Mouse (Mus musculus) hindbrain, postnatal 0 days (tissue): ENCODE measurements at regions not wholly inside any gene's neighbourhood (a gene's known extent, or its start where the extent isn't known, plus 50 kb on each side); places are given as distances from the start of the nearest gene placed in this dataset.

Source experiments
- ATAC-seq: fragments of 200-750 bp; cut with Nextera tagmentation; 2 replicates; pipeline ENCODE4 v1.8.0; 2017; ENCODE audit warnings: mild to moderate bottlenecking, moderate TSS enrichment, moderate library complexity
- DNase-seq: peaks from one replicate; pipeline ENCODE4 v3.0.0-alpha.2; 2015; ENCODE audit warnings: low spot score
- H3K27ac ChIP-seq: fragments of 300-500 bp; sonication (generic); 2 replicates; pipeline ENCODE4 v1.5.1; 2014; ENCODE audit warnings: mild to moderate bottlenecking
- H3K27me3 ChIP-seq: fragments of 300-500 bp; sonication (generic); 2 replicates; pipeline ENCODE4 v1.6.1; 2014; ENCODE audit warnings: low read length, mixed read lengths; ENCODE audit not compliant: insufficient read depth
- H3K36me3 ChIP-seq: fragments of 300-500 bp; sonication (generic); 2 replicates; pipeline ENCODE4 v1.6.1; 2014; ENCODE audit warnings: low read length, mixed read lengths; ENCODE audit not compliant: insufficient read depth
- H3K4me1 ChIP-seq: fragments of 300-500 bp; sonication (generic); 2 replicates; pipeline ENCODE4 v1.6.1; 2014; ENCODE audit warnings: antibody characterized with exemption, low read length, mixed read lengths; ENCODE audit not compliant: insufficient read depth
- H3K4me2 ChIP-seq: fragments of 300-500 bp; sonication (generic); 2 replicates; pipeline ENCODE4 v1.6.1; 2014; ENCODE audit warnings: low read depth, mild to moderate bottlenecking, low read length, moderate library complexity, mixed read lengths
- H3K4me3 ChIP-seq: fragments of 300-500 bp; sonication (generic); 2 replicates; pipeline ENCODE4 v1.5.1; 2014; ENCODE audit warnings: low read length
- H3K9ac ChIP-seq: fragments of 300-500 bp; sonication (generic); replicated peaks from 2 replicates; pipeline ENCODE4 v1.6.1; 2014; ENCODE audit warnings: mild to moderate bottlenecking, low read length, moderate library complexity, mixed read lengths
- H3K9me3 ChIP-seq: fragments of 300-500 bp; sonication (generic); 2 replicates; pipeline ENCODE4 v1.6.1; 2016; ENCODE audit warnings: low read length, mixed read lengths
- CTCF ChIP-seq: IDR thresholded peaks from 2 replicates; pipeline ENCODE4 v1.5.1; 2016; ENCODE audit warnings: antibody characterized with exemption, control low read depth, low read depth
- WGBS: fragments of 180-500 bp; shearing (Covaris S2); extraction: QIAGEN DNeasy Blood & Tissue Kit; methylation state at CpG from one replicate; pipeline ENCODE4 v1.1.7; 2014; 5-methylcytosine and 5-hydroxymethylcytosine counted together

DNA sequence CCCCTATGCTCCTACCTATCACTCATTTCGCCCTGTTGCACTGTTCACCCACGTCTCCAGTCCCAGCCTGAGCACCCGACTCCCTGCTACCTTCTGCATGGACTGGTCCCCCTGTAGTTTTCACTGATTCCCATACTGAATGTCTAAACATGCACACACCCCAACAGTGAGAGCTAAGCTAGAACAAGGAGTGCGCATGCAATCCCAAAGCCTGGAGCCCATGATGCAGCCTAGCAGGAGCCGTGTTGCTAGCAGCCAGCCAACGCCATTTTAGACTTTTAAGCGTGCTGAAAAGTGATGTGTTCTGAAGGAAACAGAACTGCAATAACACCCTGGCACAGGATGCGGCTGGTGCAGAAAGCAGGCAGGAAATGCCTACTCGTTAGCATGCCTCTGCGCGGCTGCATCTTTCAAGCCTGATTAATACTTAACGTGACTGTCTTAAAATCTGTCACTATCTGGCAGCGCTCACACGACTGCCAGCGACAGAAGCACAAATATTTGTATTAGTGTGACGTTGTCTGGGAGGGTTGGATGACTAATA, 244.5 kb upstream of the Gm6657 start:
- Histone ChIP-seq H3K9ac (0 out of 2 replicates have a peak overlapping the region, but pooled peaks have one; percentile 18), H3K27me3 (no peaks in the 10 kb centered on the region), H3K27ac (peak overlapping the region; percentile 65), H3K9me3 (no peaks in the 10 kb centered on the region), H3K4me2 (peak overlapping the region; percentile 58), H3K36me3 (no peaks in the 10 kb centered on the region), H3K4me1 (no peaks in the 10 kb centered on the region), H3K4me3 (peak overlapping the region; percentile 25)
- 20% methylated on average over 16 of the region's 16 CpGs for WGBS
- TF ChIP-seq CTCF, result no peak
- DNase-seq (peak; percentile 73), ATAC-seq (peak; percentile 66)

DNA sequence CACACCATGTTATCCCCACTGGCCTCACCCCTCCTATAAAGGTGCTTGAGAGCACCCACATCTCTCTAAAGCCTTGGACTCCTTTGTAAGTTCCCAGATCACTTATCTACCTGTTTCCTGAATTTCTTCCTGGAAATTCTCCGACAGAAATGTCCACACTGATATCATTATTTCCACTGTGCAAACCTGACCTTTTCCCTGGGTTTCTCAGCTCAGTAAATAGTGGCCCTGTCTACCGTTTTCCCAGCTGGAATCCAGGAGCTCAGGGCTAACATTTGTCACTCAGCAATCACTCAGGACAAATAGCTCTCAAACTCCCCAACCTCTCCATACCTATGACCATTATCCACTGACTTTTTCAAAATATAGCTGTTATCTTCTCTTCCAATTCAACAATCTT, 241.6 kb upstream of the Gm6657 start:
- no peaks in the 10 kb centered on the region for H3K4me1 ChIP-seq
- WGBS, result 70% methylated on average over 2 of the region's 2 CpGs
- no peak overlapping the region for H3K4me2 ChIP-seq
- TF ChIP-seq CTCF, result no peak
- ATAC-seq (no peak), DNase-seq (no peak)
- H3K9me3 ChIP-seq, result no peaks in the 10 kb centered on the region
- H3K4me3 ChIP-seq, result no peak overlapping the region
- H3K36me3 ChIP-seq, result no peaks in the 10 kb centered on the region
- H3K9ac ChIP-seq, result no peak overlapping the region
- no peak overlapping the region for H3K27ac ChIP-seq
- H3K27me3 ChIP-seq, result no peaks in the 10 kb centered on the region

DNA sequence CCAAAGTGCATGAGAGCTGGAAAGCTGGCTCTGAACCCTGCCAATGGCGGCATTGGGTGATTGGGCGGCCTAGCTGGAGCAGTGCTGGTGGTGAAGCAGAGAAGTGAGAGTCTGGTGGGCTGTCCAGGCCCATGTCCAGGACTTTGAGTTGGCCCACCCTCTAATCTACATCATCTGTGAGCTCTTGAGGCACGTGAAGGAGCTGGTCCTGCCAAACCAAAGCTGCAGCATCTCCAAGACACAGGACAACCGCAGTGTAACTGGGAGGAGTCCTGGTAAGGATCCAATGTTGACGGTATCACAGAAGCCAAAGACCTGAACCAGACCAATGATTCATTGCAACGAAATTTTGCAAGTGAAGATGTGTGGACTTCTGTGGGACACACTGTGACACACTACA, 231.4 kb upstream of the Gm6657 start:
- H3K4me1 ChIP-seq, result no peaks in the 10 kb centered on the region
- ATAC-seq, result no peak

DNA sequence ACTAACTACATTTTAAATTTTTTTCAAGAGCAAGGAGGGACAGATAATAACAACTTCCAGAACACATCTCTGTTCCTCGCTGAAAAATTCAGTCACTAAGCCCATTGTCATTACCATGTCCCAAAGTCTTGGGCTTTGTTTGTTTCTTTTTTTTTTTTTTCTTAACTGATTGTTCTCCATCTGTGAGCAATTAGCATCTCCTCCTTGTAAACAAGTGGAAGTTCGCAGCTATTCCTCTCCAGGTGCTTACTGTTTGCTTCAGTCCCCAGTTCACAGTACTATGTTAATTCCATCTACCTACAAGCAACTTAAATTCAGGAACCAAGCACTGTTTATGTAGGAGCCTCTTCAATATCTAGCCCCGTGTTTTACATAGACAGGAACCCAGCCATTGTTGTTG, 225.5 kb upstream of the Gm6657 start:
- no peaks in the 10 kb centered on the region for H3K4me1 ChIP-seq
- WGBS, result 64% methylated on average over 3 of the region's 3 CpGs
- no peak for ATAC-seq
- no peak for DNase-seq
- no peaks in the 10 kb centered on the region for H3K27me3 ChIP-seq
- no peak overlapping the region for H3K4me2 ChIP-seq
- no peak overlapping the region for H3K27ac ChIP-seq
- no peaks in the 10 kb centered on the region for H3K36me3 ChIP-seq
- TF ChIP-seq CTCF, result no peak
- no peaks in the 10 kb centered on the region for H3K9me3 ChIP-seq
- H3K4me3 ChIP-seq, result no peak overlapping the region
- H3K9ac ChIP-seq, result no peak overlapping the region

More for the DNA sequence above, 231.4 kb upstream of the Gm6657 start:
- no peak for TF ChIP-seq CTCF
- Histone ChIP-seq H3K27me3 (no peaks in the 10 kb centered on the region), H3K9ac (no peak overlapping the region), H3K9me3 (no peaks in the 10 kb centered on the region), H3K4me2 (no peak overlapping the region), H3K36me3 (no peaks in the 10 kb centered on the region), H3K4me3 (no peak overlapping the region), H3K27ac (no peak overlapping the region)
- DNase-seq, result no peak
- 76% methylated on average over 6 of the region's 6 CpGs for WGBS

DNA sequence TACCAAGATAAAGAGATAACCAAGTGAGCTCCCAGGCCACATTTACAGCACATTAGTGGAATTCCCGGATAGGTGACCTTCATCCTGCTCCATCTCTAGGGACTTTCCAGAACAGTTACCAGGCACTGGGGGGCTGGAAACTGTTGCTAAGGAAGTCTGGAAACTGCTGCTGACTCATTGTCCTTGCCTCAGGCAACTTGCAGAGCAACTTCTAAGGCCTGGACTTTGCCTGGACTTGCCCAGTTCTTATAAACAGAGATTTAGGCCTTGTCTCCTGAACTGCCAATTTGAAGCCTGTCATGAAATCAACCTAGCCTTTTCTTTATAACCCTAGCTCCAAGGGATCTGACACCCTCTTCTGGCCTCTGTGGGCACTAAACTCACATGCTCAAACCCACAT, 224.0 kb upstream of the Gm6657 start:
- Histone ChIP-seq H3K36me3 (no peaks in the 10 kb centered on the region), H3K4me1 (no peaks in the 10 kb centered on the region), H3K27me3 (no peaks in the 10 kb centered on the region), H3K4me2 (no peak overlapping the region), H3K4me3 (no peak overlapping the region), H3K9me3 (no peaks in the 10 kb centered on the region), H3K9ac (no peak overlapping the region), H3K27ac (no peak overlapping the region)
- DNase-seq, result no peak
- no peak for TF ChIP-seq CTCF
- WGBS, result 63% methylated on average over 1 of the region's 1 CpGs
- no peak for ATAC-seq

DNA sequence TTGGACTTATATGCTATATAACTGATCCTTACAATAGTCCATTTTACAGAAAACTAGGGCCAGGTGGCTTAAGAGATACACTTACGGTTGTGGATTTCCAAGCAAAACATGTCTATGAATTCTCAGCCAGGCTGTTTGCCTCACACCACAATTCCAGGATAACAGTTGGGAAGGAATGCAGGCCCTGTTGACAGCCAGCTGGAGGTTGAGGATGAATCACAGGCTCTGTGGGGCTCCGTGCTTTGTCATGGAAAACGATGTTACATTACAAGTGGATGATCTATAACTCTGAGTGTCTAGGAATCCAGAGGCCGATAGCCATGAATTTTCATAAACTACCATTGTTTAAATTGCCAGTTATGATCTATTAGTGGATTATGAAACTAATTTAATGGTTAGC, 221.9 kb upstream of the Gm6657 start:
- no peak for DNase-seq
- 39% methylated on average over 4 of the region's 4 CpGs for WGBS
- H3K9me3 ChIP-seq, result no peaks in the 10 kb centered on the region
- no peak overlapping the region for H3K4me2 ChIP-seq
- ATAC-seq, result no peak
- no peak overlapping the region for H3K9ac ChIP-seq
- no peak overlapping the region for H3K4me3 ChIP-seq
- no peak for TF ChIP-seq CTCF
- no peak overlapping the region for H3K27ac ChIP-seq
- H3K27me3 ChIP-seq, result no peaks in the 10 kb centered on the region
- H3K36me3 ChIP-seq, result no peaks in the 10 kb centered on the region
- H3K4me1 ChIP-seq, result no peaks in the 10 kb centered on the region

DNA sequence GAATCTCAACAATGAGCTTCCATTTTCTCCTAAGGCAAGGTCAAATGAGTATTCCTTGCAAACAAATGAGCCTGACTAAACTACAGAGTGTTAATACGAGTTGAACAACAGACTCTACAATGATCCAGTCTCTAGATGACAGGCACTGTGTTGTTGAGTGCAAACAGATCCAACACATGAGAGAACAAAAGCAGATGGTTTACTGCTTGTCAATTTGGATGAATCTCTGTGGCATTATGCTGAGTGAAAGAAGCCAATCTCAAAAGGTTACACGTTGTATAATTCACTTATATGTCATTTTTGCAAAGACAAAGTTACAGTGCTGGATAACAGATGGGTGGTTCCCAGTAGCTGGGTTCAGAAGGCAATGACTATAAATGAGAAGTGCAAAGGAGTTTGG, 217.1 kb upstream of the Gm6657 start:
- Histone ChIP-seq H3K4me3 (no peak overlapping the region), H3K4me2 (no peak overlapping the region), H3K9me3 (no peaks in the 10 kb centered on the region), H3K27ac (no peak overlapping the region), H3K36me3 (no peaks in the 10 kb centered on the region), H3K9ac (no peak overlapping the region), H3K4me1 (no peaks in the 10 kb centered on the region), H3K27me3 (no peaks in the 10 kb centered on the region)
- no peak for ATAC-seq
- DNase-seq, result no peak
- TF ChIP-seq CTCF, result no peak
- 60% methylated on average over 2 of the region's 2 CpGs for WGBS
